Mouse (Mus musculus) regulatory T cell (primary cell): ENCODE measurements around the gene Ccdc194.

Experiments
- in situ Hi-C: fragments of 300-600 bp; cut with MboI, MseI; formaldehyde crosslinking; loops from one replicate; pipeline ENCODE4 v1.15.1; 2025; ENCODE audit warnings: high pct_unique_total_duplicates

Ccdc194 gene

DNA sequence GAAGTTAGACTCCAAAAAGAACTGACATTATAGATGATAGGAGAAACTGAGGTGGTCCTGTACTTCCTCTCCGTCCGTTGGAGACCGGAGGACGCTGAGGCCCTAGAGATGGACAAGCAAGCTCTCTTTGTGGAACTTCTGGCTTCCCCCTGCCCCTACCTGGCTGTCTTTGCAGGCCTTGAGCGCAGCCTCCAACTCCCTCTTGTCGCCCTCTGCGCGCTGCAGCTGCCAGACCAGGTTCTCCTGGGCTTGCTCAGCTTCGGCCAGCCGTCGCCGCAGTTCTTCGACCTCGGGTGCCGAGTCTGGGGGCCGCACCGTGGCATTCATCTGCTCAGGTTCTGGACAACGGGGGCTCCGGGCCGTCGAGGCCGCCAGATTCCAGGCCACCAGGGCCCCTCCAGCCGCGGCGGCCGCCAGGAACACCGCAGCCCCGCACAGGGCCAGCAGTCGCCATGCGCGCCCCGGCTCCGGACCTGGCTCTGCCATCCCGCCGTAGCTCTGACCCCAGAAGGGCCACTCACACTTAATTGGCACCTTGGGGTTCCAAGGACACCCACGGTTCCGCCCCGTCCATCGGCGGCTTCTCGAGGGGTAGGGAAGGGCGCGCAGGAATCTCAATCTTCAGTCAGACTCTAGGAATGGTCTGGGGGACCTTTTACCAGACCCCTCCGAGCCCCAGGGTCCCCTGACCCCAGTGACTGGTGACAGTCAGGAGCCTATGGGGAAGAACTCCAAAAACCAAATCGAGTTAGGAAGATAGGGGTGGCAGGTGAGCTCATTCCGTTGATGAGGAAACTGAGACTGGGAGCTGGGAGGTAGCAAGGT is at the start of gene Ccdc194:
Ccdc194 (minus strand) TSS at position 486 of the 825 bp plus-strand sequence.
- in situ Hi-C loops, result no loop called here

DNA sequence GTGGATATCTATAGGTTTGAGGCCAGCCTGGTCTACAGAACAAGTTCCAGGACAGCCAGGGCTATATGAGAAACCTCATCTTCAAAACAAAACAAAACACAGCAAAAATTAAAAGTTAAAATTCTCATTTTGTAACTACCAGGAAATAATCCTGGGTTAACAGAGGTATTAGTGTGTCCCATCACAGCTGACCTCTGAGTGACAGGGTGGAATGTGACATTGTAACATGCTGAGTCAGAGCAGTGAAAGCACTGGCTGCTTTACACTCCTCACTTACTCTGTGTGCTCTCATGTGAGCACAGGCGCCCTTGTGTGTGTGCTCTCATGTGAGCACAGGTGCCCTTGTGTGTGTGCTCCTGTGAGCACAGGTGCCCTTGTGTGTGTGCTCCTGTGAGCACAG is 49.5 kb upstream of the Ccdc194 start:
- in situ Hi-C loops, result no loop called here

DNA sequence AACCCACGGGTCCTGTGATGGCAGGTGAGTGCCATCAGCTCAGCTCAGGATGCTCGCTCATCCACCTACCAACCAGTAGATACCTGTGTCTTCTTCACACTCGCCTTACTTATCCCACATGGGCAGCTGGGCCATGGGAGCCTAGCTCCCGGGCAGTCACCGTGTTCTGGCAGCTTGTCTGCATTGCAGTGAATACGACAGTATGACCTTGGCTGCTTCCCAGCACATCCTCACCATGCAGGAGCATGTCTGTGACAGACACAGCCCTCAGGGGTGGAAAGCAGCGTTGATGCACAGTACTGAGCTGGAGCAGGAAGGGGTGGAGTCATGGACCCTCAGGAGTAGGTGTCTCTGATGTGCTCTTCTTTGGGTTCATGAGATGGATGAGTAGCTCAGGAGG is 48.9 kb upstream of the Ccdc194 start:
- in situ Hi-C loops, result no loop called here

GRCm38 (mm10) chr8:71572847-71573633 is 47.5 kb upstream of the Ccdc194 start:
- in situ Hi-C loops, result no loop called here

- in situ Hi-C loops, result no loop called here
Measured at GRCm38 (mm10) chr8:71572077-71572476, 46.6 kb upstream of the Ccdc194 start.

GRCm38 (mm10) chr8:71570291-71570954 is 44.9 kb upstream of the Ccdc194 start:
- in situ Hi-C loops, result no loop called here

GRCm38 (mm10) chr8:71569366-71570290 is 44.1 kb upstream of the Ccdc194 start:
- in situ Hi-C loops, result loop anchor here (5.0 kb wide), 1 partner anchor 88 kb away; no protein-coding TSS in a partner anchor

GRCm38 (mm10) chr8:71568941-71569340 is 43.4 kb upstream of the Ccdc194 start:
- in situ Hi-C loops, result loop anchor here (5.0 kb wide), 1 partner anchor 88 kb away; no protein-coding TSS in a partner anchor

DNA sequence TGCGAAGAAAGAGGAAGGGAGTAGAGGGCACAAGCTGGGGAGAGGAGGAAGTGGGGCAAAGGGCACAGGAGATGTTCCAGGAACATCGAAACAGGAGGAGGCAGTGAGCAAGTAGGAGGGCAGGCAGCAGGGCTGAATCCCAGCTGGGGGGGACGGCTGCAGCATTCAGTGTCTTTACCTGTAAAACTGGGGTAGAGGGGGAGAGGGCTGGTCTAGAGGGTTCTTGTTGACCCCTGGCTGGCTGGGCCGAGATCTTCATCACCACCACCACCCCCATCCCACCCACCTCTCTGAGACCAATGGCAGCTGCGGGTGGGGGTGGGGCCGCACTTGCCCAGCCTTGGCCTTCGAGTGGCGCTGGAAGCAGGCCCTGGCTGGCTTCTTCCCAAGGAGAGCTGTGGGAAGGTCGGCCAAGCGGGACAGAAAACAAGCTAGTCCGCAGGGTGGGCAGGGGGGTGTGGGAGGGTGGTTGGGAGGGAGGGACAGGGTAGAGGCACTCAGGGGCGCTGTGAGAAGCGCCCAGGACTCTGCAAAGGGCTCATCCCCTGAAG is 43.0 kb upstream of the Ccdc194 start, which contains the start of gene Slc27a1:
Slc27a1 (plus strand) TSS at position 496 of the 551 bp plus-strand sequence.
- in situ Hi-C loops, result loop anchor here (5.0 kb wide), 1 partner anchor 89 kb away; no protein-coding TSS in a partner anchor

DNA sequence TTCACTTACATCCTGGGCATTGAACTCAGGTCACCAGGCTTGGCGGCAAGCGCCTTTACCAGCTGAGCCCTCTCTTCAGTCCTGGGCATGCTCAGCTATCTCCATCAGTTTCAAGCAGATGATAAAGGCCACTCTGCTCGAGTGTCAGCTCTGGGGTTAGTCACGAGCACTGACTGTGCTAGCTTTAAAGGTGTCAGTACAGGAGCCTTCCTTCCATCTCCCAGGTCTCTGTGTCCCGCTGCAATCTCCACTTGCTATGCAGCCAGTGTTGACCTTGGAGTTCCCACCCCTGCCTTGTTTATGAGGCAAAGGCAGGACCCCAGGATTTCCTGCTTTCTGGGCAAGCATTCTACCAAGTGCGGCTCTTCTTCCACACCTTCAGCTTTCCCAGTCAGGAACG is 42.1 kb upstream of the Ccdc194 start:
- in situ Hi-C loops, result loop anchor here (5.0 kb wide), 1 partner anchor 90 kb away; no protein-coding TSS in a partner anchor

DNA sequence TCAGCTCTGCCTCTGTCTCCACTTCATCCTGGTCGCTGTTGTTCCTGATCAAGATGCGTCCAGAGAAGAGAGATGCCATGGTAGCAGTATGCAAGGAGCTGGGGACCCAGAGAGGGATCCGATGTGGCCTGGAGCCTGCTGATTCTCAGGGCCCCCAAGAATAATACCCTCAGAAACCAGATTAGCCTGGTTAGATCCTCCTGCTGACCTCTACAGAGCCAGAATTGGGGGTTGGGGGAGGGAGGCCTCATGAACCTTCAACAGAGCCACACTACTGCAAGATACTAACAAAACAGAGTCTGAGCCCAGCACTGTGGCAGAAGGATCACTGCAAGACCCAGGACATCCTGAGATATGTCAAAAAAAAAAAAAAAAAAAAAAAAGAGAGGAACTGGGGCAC is 41.0 kb upstream of the Ccdc194 start, which contains the start of gene Nxnl1:
Nxnl1 (minus strand) TSS at position 101 of the 400 bp plus-strand sequence.
- in situ Hi-C loops, result loop anchor here (5.0 kb wide), 1 partner anchor 91 kb away; no protein-coding TSS in a partner anchor

DNA sequence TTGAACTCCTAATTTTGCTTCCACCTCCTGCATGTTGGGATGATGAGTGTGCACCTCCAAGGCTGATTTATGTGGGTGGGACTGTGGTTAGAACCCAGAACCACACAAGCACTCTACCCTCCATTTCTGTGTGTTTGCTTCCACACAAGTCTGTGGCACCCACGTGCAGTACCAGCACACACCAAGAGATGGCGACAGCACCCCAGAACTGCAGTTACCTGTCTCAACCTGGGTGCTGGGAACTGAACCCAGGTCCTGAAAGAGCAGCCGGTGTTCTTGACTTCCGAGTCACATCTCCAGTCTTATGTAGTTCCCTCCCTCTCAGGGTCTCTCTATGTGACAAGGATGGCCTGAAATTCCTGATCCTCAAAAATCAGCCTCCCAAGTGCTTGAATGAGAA is 38.5 kb upstream of the Ccdc194 start:
- in situ Hi-C loops, result loop anchor here (5.0 kb wide), 1 partner anchor 68 kb away; no protein-coding TSS in a partner anchor

- in situ Hi-C loops, result loop anchor here (5.0 kb wide), 1 partner anchor 70 kb away; no protein-coding TSS in a partner anchor
Measured at GRCm38 (mm10) chr8:71562751-71563150, 37.2 kb upstream of the Ccdc194 start.

DNA sequence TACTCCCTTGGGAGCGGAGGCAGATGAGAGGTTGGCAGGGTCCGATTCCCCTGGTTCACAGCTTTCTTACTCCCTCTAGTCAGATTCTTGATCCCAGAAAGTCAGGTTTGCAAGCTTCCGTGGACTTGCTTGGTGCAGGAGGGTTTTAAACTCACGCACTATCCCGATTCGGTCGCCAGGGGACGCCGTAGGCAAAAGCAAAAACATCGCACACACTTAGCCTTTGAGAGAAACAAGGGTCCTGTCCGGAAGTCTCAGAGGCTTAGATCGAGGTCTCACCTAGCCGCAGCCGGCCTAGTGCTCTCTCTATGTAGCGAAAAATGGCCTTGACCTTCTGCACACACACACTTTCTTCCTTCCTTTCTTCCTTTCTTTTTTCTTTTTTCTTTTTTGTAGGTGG is 35.9 kb upstream of the Ccdc194 start:
- in situ Hi-C loops, result loop anchor here (5.0 kb wide), 1 partner anchor 71 kb away; no protein-coding TSS in a partner anchor

DNA sequence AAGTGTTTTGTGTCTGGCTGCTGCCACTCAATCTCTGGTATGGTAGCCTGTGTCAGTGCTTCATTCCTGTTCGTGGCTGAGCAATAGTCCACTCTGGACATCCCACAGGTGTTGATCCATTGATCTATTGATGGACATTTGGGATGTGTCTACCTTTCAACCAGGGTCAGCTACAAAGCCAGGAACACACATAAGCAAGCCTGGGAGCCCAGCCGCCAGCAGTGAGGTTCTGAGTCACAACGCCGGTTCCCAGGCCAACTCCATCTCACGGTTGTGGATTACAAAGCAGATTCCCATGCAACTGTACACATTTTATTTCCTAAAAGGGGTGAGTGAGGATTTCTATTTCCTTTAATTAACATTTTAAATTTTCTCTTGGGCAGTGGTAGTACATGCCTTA is 35.3 kb upstream of the Ccdc194 start:
- in situ Hi-C loops, result loop anchor here (5.0 kb wide), 1 partner anchor 72 kb away; no protein-coding TSS in a partner anchor

GRCm38 (mm10) chr8:71560071-71560470 is 34.6 kb upstream of the Ccdc194 start:
- in situ Hi-C loops, result loop anchor here (5.0 kb wide), 1 partner anchor 72 kb away; no protein-coding TSS in a partner anchor

DNA sequence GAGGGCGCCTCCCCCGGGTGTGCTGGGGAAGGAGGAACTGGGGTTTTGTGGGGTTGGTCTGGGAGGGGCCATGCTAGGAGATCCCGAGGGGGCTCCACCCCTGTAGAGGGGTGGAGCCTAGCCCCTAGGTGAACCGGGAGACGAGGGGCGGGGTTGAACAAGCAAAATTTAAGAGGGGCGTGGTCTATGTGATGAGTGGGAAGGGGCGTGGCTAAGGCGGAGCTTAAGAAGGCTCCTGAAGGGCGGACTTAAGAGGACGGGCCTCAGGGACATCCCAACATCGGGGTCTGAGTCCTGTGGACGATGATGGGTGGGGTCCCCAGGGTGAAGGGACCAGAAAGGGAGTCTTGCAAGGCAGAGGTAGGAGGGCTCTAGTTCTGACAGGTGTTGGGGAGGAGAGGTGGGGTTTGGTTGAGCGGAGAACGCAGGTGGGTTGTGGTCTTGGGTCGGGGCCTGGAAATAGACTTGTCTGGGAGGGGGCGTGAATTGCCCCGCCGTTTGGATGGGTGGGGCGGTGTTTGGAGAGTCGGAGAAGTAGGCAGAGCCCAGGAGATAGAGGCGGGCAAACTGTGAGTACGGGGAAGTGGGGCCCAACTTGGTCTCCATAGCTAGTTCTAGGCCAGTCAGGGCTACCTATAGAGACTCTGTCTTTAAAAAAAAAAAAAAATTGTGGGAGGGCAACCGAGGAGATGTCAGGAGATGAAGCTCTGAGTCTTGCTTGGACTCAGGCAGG is 33.6 kb upstream of the Ccdc194 start:
- in situ Hi-C loops, result no loop called here

GRCm38 (mm10) chr8:71558071-71558957 is 32.8 kb upstream of the Ccdc194 start, which contains the start of gene Tmem221:
Gene Tmem221 (minus strand): TSS chr8:71558871.
- in situ Hi-C loops, result no loop called here
